Mouse (Mus musculus): ENCODE results near the gene Iqsec3. TPM values are rescaled to one million over a fixed set of nuclear protein-coding genes. Genes with fewer than 3 reads are reported as not detected.
A peak's percentile ranks its signal among the peaks of the same experiment; 100 is the strongest.

The Iqsec3 gene
- 0.08 TPM in 1 of 2 replicates, not detected in the other for polyA plus RNA-seq (2014; fragmentation: Nextera tagmentation; extraction: Ambion mirVana)

GRCm38 (mm10) chr6:121473093-121473821, at the start of gene Iqsec3:
TSS of gene Iqsec3 (minus strand) at chr6:121473678.
- Histone ChIP-seq H3K9me3 (ENCODE audit: control insufficient read depth, low read length) (no peaks in the 10 kb centered on the region), H3K4me2 (replicated peaks; ENCODE audit: low read depth, low read length) (peak within 1 kb of the TSS; percentile 65), H3K4me3 (ENCODE audit: low read length) (peak within 1 kb of the TSS; percentile 25), H3K9ac (ENCODE audit: low read depth, low read length) (no peak within 1 kb of the TSS), H3K27ac (ENCODE audit: low read depth, low read length) (no peak within 1 kb of the TSS), H3K4me1 (ENCODE audit: control insufficient read depth, insufficient read depth, low read length) (no peaks in the 10 kb centered on the region), H3K27me3 (ENCODE audit: control insufficient read depth, insufficient read depth, low read length) (peaks cover 16% of the 10 kb centered on the region), H3K36me3 (ENCODE audit: control insufficient read depth, insufficient read depth, low read length) (no peaks in the 10 kb centered on the region)
- WGBS: 0% methylated on average over 51 of the region's 65 CpGs
- ATAC-seq (ENCODE audit: low FRiP score, low TSS enrichment): peak; percentile 97

GRCm38 (mm10) chr6:121522106-121522705, 48.7 kb upstream of the Iqsec3 start:
- 73% methylated on average over 5 of the region's 5 CpGs for WGBS

GRCm38 (mm10) chr6:121521030-121521429, 47.6 kb upstream of the Iqsec3 start:
- Histone ChIP-seq H3K4me1 (ENCODE audit: control insufficient read depth, insufficient read depth, low read length) (no peaks in the 10 kb centered on the region), H3K4me2 (replicated peaks; ENCODE audit: low read depth, low read length) (no peak overlapping the region), H3K9ac (ENCODE audit: low read depth, low read length) (no peak overlapping the region), H3K27ac (ENCODE audit: low read depth, low read length) (no peak overlapping the region), H3K27me3 (ENCODE audit: control insufficient read depth, insufficient read depth, low read length) (no peaks in the 10 kb centered on the region), H3K9me3 (ENCODE audit: control insufficient read depth, low read length) (no peaks in the 10 kb centered on the region), H3K4me3 (ENCODE audit: low read length) (no peak overlapping the region), H3K36me3 (ENCODE audit: control insufficient read depth, insufficient read depth, low read length) (no peaks in the 10 kb centered on the region)
- WGBS: 53% methylated on average over 3 of the region's 3 CpGs
- no peak for ATAC-seq (ENCODE audit: low FRiP score, low TSS enrichment)

More at GRCm38 (mm10) chr6:121522106-121522705, 48.7 kb upstream of the Iqsec3 start:
- Histone ChIP-seq H3K4me1 (ENCODE audit: control insufficient read depth, insufficient read depth, low read length) (no peaks in the 10 kb centered on the region), H3K9ac (ENCODE audit: low read depth, low read length) (no peak overlapping the region), H3K4me3 (ENCODE audit: low read length) (no peak overlapping the region), H3K4me2 (replicated peaks; ENCODE audit: low read depth, low read length) (no peak overlapping the region), H3K27me3 (ENCODE audit: control insufficient read depth, insufficient read depth, low read length) (no peaks in the 10 kb centered on the region), H3K9me3 (ENCODE audit: control insufficient read depth, low read length) (no peaks in the 10 kb centered on the region), H3K27ac (ENCODE audit: low read depth, low read length) (no peak overlapping the region), H3K36me3 (ENCODE audit: control insufficient read depth, insufficient read depth, low read length) (no peaks in the 10 kb centered on the region)
- ATAC-seq (ENCODE audit: low FRiP score, low TSS enrichment): no peak

- no peaks in the 10 kb centered on the region for H3K9me3 ChIP-seq (ENCODE audit: control insufficient read depth, low read length)
- no peaks in the 10 kb centered on the region for H3K27me3 ChIP-seq (ENCODE audit: control insufficient read depth, insufficient read depth, low read length)
- WGBS: 72% methylated on average over 2 of the region's 2 CpGs
These were observed 46.4 kb upstream of the Iqsec3 start for GRCm38 (mm10) chr6:121519896-121520295.

GRCm38 (mm10) chr6:121519266-121519810, 45.9 kb upstream of the Iqsec3 start:
- H3K4me3 ChIP-seq (ENCODE audit: low read length): no peak overlapping the region
- H3K27me3 ChIP-seq (ENCODE audit: control insufficient read depth, insufficient read depth, low read length): no peaks in the 10 kb centered on the region
- H3K9me3 ChIP-seq (ENCODE audit: control insufficient read depth, low read length): no peaks in the 10 kb centered on the region
- no peak for ATAC-seq (ENCODE audit: low FRiP score, low TSS enrichment)
- no peak overlapping the region for H3K4me2 ChIP-seq (replicated peaks; ENCODE audit: low read depth, low read length)
- H3K27ac ChIP-seq (ENCODE audit: low read depth, low read length): no peak overlapping the region
- H3K9ac ChIP-seq (ENCODE audit: low read depth, low read length): no peak overlapping the region
- no peaks in the 10 kb centered on the region for H3K4me1 ChIP-seq (ENCODE audit: control insufficient read depth, insufficient read depth, low read length)
- WGBS: 65% methylated on average over 5 of the region's 5 CpGs
- H3K36me3 ChIP-seq (ENCODE audit: control insufficient read depth, insufficient read depth, low read length): no peaks in the 10 kb centered on the region

More at GRCm38 (mm10) chr6:121519896-121520295, 46.4 kb upstream of the Iqsec3 start:
- Histone ChIP-seq H3K9ac (ENCODE audit: low read depth, low read length) (no peak overlapping the region), H3K4me3 (ENCODE audit: low read length) (no peak overlapping the region), H3K27ac (ENCODE audit: low read depth, low read length) (no peak overlapping the region), H3K4me2 (replicated peaks; ENCODE audit: low read depth, low read length) (no peak overlapping the region), H3K4me1 (ENCODE audit: control insufficient read depth, insufficient read depth, low read length) (no peaks in the 10 kb centered on the region), H3K36me3 (ENCODE audit: control insufficient read depth, insufficient read depth, low read length) (no peaks in the 10 kb centered on the region)
- no peak for ATAC-seq (ENCODE audit: low FRiP score, low TSS enrichment)

GRCm38 (mm10) chr6:121517726-121518125, 44.2 kb upstream of the Iqsec3 start:
- no peaks in the 10 kb centered on the region for H3K27me3 ChIP-seq (ENCODE audit: control insufficient read depth, insufficient read depth, low read length)
- H3K36me3 ChIP-seq (ENCODE audit: control insufficient read depth, insufficient read depth, low read length): no peaks in the 10 kb centered on the region
- H3K4me1 ChIP-seq (ENCODE audit: control insufficient read depth, insufficient read depth, low read length): no peaks in the 10 kb centered on the region
- H3K4me3 ChIP-seq (ENCODE audit: low read length): no peak overlapping the region
- 83% methylated on average over 6 of the region's 6 CpGs for WGBS
- ATAC-seq (ENCODE audit: low FRiP score, low TSS enrichment): no peak
- no peaks in the 10 kb centered on the region for H3K9me3 ChIP-seq (ENCODE audit: control insufficient read depth, low read length)
- no peak overlapping the region for H3K27ac ChIP-seq (ENCODE audit: low read depth, low read length)
- H3K9ac ChIP-seq (ENCODE audit: low read depth, low read length): no peak overlapping the region
- H3K4me2 ChIP-seq (replicated peaks; ENCODE audit: low read depth, low read length): no peak overlapping the region

GRCm38 (mm10) chr6:121510381-121510780, 36.9 kb upstream of the Iqsec3 start:
- no peak for ATAC-seq (ENCODE audit: low FRiP score, low TSS enrichment)

GRCm38 (mm10) chr6:121509871-121510270, 36.4 kb upstream of the Iqsec3 start:
- no peak overlapping the region for H3K27ac ChIP-seq (ENCODE audit: low read depth, low read length)
- ATAC-seq (ENCODE audit: low FRiP score, low TSS enrichment): no peak
- no peaks in the 10 kb centered on the region for H3K4me1 ChIP-seq (ENCODE audit: control insufficient read depth, insufficient read depth, low read length)
- H3K4me2 ChIP-seq (replicated peaks; ENCODE audit: low read depth, low read length): no peak overlapping the region
- 71% methylated on average over 7 of the region's 7 CpGs for WGBS
- no peaks in the 10 kb centered on the region for H3K9me3 ChIP-seq (ENCODE audit: control insufficient read depth, low read length)
- H3K4me3 ChIP-seq (ENCODE audit: low read length): no peak overlapping the region
- no peaks in the 10 kb centered on the region for H3K27me3 ChIP-seq (ENCODE audit: control insufficient read depth, insufficient read depth, low read length)
- no peak overlapping the region for H3K9ac ChIP-seq (ENCODE audit: low read depth, low read length)
- H3K36me3 ChIP-seq (ENCODE audit: control insufficient read depth, insufficient read depth, low read length): no peaks in the 10 kb centered on the region

More at GRCm38 (mm10) chr6:121510381-121510780, 36.9 kb upstream of the Iqsec3 start:
- Histone ChIP-seq H3K4me2 (replicated peaks; ENCODE audit: low read depth, low read length) (no peak overlapping the region), H3K27me3 (ENCODE audit: control insufficient read depth, insufficient read depth, low read length) (no peaks in the 10 kb centered on the region), H3K4me1 (ENCODE audit: control insufficient read depth, insufficient read depth, low read length) (no peaks in the 10 kb centered on the region), H3K9me3 (ENCODE audit: control insufficient read depth, low read length) (no peaks in the 10 kb centered on the region), H3K4me3 (ENCODE audit: low read length) (no peak overlapping the region), H3K9ac (ENCODE audit: low read depth, low read length) (no peak overlapping the region), H3K36me3 (ENCODE audit: control insufficient read depth, insufficient read depth, low read length) (no peaks in the 10 kb centered on the region), H3K27ac (ENCODE audit: low read depth, low read length) (no peak overlapping the region)
- 79% methylated on average over 3 of the region's 3 CpGs for WGBS

- WGBS: 74% methylated on average over 5 of the region's 5 CpGs
- no peaks in the 10 kb centered on the region for H3K27me3 ChIP-seq (ENCODE audit: control insufficient read depth, insufficient read depth, low read length)
- H3K9ac ChIP-seq (ENCODE audit: low read depth, low read length): no peak overlapping the region
- no peak overlapping the region for H3K4me2 ChIP-seq (replicated peaks; ENCODE audit: low read depth, low read length)
- no peak overlapping the region for H3K4me3 ChIP-seq (ENCODE audit: low read length)
- H3K36me3 ChIP-seq (ENCODE audit: control insufficient read depth, insufficient read depth, low read length): no peaks in the 10 kb centered on the region
- ATAC-seq (ENCODE audit: low FRiP score, low TSS enrichment): no peak
- H3K9me3 ChIP-seq (ENCODE audit: control insufficient read depth, low read length): no peaks in the 10 kb centered on the region
- H3K4me1 ChIP-seq (ENCODE audit: control insufficient read depth, insufficient read depth, low read length): no peaks in the 10 kb centered on the region
- no peak overlapping the region for H3K27ac ChIP-seq (ENCODE audit: low read depth, low read length)
These were observed 34.8 kb upstream of the Iqsec3 start for GRCm38 (mm10) chr6:121508266-121508665.
